Mouse (Mus musculus) skeletal muscle tissue, adult 2 months (tissue): Measurements from ENCODE around the gene Was.
"Not testable (repeated sequence)": the region's sequence is repeated elsewhere in the genome, so short reads cannot be mapped to it uniquely, and the experiment has no call there.

Experiments
- DNase-seq: peaks from one replicate; pipeline ENCODE4 v3.0.0-alpha.2; 2012; ENCODE audit warnings: low read depth, low spot score

Gene Was

GRCm38 (mm10) chrX:8090346-8090953 is at the start of gene Was:
TSS of gene Was (minus strand) at chrX:8090498.
- DNase-seq = no peak

- no peak for DNase-seq
These were observed 49.2 kb upstream of the Was start for GRCm38 (mm10) chrX:8139480-8139879.

- no peak for DNase-seq
These were observed 45.6 kb upstream of the Was start for GRCm38 (mm10) chrX:8135886-8136285.

GRCm38 (mm10) chrX:8132017-8132976 is 42.0 kb upstream of the Was start, which contains the start of gene Wdr13:
TSS of gene Wdr13 (minus strand) at chrX:8132892.
- DNase-seq = peak; percentile 96

GRCm38 (mm10) chrX:8131393-8131792 is 41.1 kb upstream of the Was start:
- DNase-seq = no peak

GRCm38 (mm10) chrX:8125235-8125634 is 34.9 kb upstream of the Was start:
- no peak for DNase-seq

GRCm38 (mm10) chrX:8123821-8124470 is 33.6 kb upstream of the Was start:
- no peak for DNase-seq

GRCm38 (mm10) chrX:8117264-8117663 is 27.0 kb upstream of the Was start:
- no peak for DNase-seq

GRCm38 (mm10) chrX:8115275-8115674 is 25.0 kb upstream of the Was start:
- no peak for DNase-seq

GRCm38 (mm10) chrX:8105019-8105418 is 14.7 kb upstream of the Was start:
- no peak for DNase-seq

GRCm38 (mm10) chrX:8102213-8102668 is 11.9 kb upstream of the Was start:
- DNase-seq = no peak

- DNase-seq = no peak
These were observed 10.7 kb upstream of the Was start for GRCm38 (mm10) chrX:8101017-8101416.

GRCm38 (mm10) chrX:8099435-8099834 is 9.1 kb upstream of the Was start:
- DNase-seq = no peak

GRCm38 (mm10) chrX:8096787-8097242 is 6.5 kb upstream of the Was start:
- peak; percentile 98 for DNase-seq

GRCm38 (mm10) chrX:8096068-8096786 is 5.9 kb upstream of the Was start:
- DNase-seq = not testable (repeated sequence)

GRCm38 (mm10) chrX:8095546-8095945 is 5.2 kb upstream of the Was start:
- no peak for DNase-seq

GRCm38 (mm10) chrX:8090954-8091347 is 653 bp upstream of the Was start:
- not testable (repeated sequence) for DNase-seq

- no peak for DNase-seq
These were observed 552 bp downstream of the Was start for GRCm38 (mm10) chrX:8089746-8090145.

GRCm38 (mm10) chrX:8085611-8086010 is 4.7 kb downstream of the Was start:
- DNase-seq = no peak

GRCm38 (mm10) chrX:8084771-8085259 is 5.5 kb downstream of the Was start:
- no peak for DNase-seq

GRCm38 (mm10) chrX:8075104-8075503 is 15.2 kb downstream of the Was start:
- DNase-seq = no peak
